Mouse (Mus musculus) skeletal muscle tissue, adult 2 months (tissue): ENCODE results near the gene Ppp3ca.

Experiments
- DNase-seq: peaks from one replicate; pipeline ENCODE4 v3.0.0-alpha.2; 2012; ENCODE audit warnings: low read depth, low spot score

The Ppp3ca gene

GRCm38 (mm10) chr3:136670110-136670359, at the start of gene Ppp3ca:
Ppp3ca (plus strand) TSS chr3:136670124.
- no peak for DNase-seq

DNA sequence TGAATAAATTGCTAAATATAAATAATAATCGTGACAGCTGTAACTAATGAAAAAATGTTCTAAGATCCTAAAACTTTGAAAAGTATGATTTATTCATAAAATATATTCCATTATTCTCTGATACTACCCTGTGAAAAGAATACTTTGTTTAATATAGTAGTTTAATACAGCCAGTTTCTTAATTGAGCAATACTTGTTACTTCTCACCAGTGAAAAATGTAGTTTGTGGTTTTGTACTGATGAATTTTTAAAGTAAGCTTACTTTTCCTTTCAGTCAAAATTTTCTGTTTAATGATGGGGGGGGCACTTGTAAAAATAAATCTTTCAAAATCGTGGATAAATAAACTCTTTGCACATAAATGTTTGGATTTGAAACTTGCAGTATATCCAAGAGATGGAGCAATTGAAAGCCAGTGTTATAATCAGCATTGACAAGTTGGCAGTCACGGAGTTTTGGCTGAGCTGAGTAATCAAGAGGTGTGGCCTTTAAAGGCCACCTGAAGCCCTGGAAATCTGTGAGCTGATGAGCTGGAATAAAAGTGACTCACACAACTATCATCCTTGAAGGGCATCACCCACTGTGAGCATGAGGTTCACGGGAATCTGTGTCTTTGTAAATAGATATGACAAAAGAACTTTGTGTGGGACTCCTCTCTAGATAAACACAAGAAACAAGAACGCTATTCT, 29.2 kb upstream of the Ppp3ca start:
- no peak for DNase-seq

DNA sequence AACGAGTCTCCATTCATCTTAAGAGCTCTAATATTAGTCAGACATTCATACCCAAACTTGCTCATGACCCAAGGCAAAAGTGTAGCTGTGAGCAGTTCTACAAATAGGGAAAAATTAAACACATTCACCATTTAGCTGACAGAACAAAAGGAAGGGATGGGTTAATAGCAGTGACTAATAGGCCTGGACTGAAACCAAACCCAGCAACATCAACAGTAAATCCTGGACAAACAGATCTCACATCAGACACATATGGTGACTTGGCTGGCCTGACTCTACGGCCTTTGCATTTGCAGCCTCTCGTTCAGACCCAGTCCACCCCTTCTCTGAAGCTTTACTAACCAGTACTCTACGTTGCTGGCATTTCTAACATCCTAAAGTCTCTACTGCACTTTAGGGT, 19.0 kb upstream of the Ppp3ca start:
- DNase-seq, result no peak

DNA sequence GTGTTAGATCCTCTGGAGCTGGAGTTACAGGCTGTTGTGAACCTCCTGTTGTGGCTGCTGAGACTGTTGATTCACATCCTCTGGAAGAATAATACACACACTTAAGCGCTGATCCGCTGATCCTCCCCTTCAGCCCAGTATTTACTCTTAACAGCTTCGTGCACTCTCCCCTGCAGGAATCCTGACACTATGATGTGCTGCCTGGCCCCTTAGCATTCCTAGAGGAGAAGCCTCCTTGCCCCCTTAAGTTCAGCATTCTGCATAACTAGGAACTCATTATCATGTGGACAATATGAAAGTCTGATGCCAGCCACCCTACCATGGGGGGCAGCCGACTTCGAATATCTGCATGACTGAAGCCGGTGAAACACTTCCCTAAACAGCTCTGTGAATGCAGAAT, 18.4 kb upstream of the Ppp3ca start:
- no peak for DNase-seq

DNA sequence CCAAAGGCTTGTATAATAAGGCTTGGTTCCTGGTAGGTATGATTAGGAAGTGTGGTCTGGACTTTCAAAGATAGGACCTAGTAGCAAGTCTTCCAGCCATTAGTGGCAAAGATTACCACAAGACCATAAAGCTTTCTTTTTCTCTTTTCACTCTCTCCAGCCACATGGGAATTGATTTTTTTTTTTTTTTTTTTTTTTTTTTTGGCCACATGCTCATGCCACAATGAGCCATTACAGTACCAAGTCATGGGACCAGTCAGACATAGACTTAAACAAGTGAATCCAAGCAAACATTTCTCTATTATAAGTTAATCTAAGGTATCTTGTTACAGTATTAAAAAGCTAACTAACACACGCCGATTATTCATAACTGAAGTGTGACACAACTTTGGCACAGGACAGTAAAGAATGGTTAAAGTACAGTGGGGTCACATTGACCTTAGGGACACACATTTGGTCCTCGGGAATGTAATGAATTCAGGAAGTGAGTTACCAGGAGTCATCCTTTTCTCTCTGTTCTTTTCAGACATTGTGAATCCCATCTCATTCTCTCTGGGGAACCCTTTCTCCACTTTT, 13.4 kb upstream of the Ppp3ca start:
- no peak for DNase-seq

DNA sequence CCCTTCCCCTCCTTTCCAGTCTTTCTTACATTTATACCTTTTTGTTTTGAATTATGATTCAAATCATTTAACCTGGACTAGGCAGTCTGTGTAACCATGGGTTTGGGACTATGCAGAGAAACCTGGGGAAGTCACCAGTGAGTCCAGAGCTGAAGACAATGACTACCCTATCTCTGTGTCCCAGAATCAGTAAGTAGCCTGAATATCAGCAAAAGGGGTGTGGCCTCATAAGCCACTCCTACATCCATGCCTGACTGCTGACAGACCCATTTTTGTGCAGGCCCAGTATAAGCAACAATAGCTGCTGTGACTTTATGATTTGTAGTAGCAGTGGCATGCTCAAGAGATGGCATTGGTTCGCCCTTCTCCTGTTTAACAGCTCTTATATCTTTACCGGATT, 11.2 kb upstream of the Ppp3ca start:
- no peak for DNase-seq

DNA sequence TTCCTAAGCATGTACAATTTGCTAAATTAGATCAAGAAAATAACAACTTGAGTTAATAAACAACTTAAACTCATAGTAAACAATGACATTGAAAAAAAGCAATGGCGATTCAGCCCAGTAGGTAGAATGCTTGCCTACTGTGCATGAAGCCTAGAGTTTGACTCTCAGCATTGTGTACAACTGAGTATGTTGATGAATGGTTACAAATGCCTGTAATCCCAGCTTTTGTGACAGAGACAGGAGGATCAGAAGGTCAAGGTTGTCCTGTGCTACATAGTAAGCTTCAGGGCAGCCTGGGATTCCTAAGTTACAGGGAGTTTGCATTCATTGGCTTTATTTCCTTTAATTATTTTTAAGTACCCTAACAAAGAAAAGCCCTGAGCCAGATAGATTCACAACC, 4.8 kb upstream of the Ppp3ca start:
- DNase-seq, result no peak

GRCm38 (mm10) chr3:136668072-136668471, 1.9 kb upstream of the Ppp3ca start:
- DNase-seq, result peak; percentile 81

GRCm38 (mm10) chr3:136669231-136670109, 454 bp upstream of the Ppp3ca start:
- DNase-seq, result peak; percentile 99

DNA sequence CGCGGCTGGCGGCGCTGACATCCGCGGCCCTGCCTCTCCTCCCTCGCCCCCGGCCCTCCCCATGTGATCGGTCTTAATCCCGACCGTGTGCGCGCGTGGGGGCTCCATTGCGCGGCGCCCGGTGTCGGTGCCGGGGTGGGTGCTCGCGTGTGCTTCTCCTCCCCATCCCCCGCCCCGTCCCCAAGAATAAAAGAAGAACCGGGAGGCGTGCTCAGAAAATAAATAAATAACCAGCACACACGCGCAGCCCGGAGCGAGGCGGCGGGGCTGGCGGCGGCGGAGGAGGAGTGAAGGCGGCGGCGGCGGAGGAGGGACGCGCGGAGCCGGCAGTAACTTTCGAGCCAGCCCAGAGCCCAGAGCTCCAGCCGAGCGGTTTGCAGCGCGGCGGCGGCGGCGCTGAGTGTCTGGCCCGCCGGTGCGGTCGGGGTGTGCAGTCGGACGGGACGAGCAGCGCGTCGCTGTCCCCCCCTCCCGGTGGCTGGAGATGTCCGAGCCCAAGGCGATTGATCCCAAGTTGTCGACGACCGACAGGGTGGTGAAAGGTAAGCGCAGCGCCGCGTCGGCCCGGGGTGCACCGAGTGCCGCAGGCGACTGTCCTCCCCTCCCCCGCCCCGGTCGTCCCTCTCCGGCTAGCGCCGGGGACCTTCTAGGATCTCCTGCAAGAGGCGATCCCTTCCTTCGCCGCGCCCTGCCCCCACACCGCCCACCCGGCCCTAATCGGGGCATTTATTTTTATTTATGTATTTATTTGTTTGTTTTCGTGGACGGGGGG, 622 bp downstream of the Ppp3ca start:
- peak; percentile 67 for DNase-seq

- DNase-seq, result peak; percentile 62
Measured at GRCm38 (mm10) chr3:136671161-136671939, 1.4 kb downstream of the Ppp3ca start.

DNA sequence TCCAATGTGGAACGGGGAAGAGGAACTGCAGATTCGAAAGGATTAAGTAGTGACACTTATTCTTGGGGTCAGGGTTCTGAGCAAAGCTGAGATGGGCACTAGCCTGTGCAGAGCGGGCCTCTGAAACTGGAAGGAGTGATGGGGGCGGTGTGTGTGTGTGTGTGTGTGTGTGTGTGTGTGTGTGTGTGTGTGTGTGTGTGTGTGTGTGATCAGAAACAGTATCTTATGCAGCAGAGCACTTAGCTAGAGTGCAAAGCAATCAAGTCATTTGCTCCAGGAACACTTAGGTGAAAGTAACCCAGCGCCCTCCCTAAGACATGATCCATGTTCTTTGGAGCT, 2.0 kb downstream of the Ppp3ca start:
- DNase-seq, result peak; percentile 29

DNA sequence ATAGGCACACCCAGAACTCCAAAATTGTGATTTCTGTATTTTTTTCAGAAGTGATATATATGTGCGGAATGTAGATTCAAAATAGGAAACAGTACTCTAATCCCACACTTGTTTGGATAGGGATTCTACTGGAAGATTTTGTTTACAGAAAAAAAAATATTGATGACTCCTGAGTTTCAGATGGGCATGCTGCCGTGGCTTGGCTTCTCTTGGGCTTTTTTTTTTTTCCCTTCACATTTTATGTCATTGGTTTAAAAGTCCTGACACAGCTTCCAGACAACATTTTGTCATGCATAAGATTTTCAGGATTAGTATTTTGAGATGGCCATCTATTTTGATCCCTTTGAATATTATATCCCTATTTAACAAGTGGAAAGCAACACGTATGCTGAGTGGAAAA, 2.9 kb downstream of the Ppp3ca start:
- DNase-seq, result no peak

DNA sequence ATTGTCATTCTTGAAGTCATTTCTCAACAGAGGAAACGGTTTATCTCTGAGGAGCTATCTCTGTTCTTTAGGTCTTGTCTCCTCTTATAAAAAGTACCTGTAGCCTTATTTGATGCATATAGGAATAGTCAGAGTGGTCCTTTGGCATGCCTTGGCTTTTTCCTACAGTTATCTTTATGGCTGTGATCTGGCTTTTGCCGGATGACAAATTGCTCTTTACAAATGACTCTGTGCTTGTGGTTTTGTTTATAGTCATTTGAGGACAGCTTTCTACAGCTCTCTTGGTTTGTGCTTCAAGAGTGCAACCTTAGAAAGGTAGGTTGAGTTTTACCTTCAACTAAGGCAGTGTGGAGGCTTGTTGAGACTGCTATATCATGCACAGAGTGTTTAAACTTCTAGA, 3.4 kb downstream of the Ppp3ca start:
- DNase-seq, result no peak

DNA sequence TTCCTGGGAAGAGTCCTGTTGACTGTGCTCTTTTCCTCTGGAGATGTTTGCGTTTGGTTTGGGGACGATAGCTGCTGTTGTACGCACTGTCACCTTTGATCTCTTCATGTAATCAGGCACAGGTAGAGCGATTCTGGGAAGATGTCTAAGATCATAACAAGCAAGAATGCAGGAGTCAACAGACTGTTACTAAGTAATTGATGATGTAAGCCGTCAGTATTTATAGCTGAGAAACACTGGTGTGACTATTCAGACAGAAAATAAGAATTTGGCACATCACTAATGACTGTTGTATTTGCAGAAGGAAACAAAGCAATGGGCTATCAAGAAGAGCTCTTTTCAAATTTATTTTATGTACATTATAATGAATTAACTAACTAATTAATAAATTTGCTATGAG, 4.6 kb downstream of the Ppp3ca start:
- no peak for DNase-seq

GRCm38 (mm10) chr3:136676991-136677390, 7.1 kb downstream of the Ppp3ca start:
- DNase-seq, result no peak

DNA sequence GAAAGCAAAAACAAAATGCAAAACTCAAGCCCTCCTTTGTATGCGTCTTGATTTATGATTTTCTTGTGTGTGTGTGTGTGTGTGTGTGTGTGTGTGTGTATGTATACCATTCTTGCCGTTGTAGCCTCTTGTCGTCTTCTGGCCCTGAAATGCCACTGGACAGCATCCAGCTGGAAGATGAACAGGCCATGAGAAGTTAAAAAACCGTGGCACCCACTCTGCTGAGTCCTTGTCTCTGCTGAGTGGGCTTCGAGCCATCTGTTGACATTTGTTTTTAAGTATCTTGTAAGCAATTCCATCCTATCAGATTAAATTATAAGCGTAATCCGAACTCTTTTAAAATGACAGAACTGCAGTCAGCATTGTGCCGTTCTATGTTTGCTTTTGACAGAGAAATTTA, 8.5 kb downstream of the Ppp3ca start:
- DNase-seq, result no peak

GRCm38 (mm10) chr3:136679903-136680491, 10.1 kb downstream of the Ppp3ca start:
- DNase-seq, result no peak

GRCm38 (mm10) chr3:136682242-136682641, 12.3 kb downstream of the Ppp3ca start:
- no peak for DNase-seq

GRCm38 (mm10) chr3:136684191-136684958, 14.5 kb downstream of the Ppp3ca start:
- peak; percentile 25 for DNase-seq
